Mouse (Mus musculus) CH12.LX (cell line): ENCODE results near the gene Zpr1.

Source experiments
- CHD2 ChIP-seq: IDR thresholded peaks from 2 replicates; pipeline ENCODE4 v1.6.1; 2011; ENCODE audit warnings: low read length, improper control_type of control experiment
- CTCF ChIP-seq, 2 experiments: IDR thresholded peaks in 1 of 2; conservative IDR thresholded peaks in 1 of 2; 2 replicates each; pipeline ENCODE4 v1.5.1; 2011 to 2012; ENCODE audit warnings: low read depth in 2 of 2, low read length in 2 of 2, improper control_type of control experiment in 1 of 2, inconsistent platforms in 1 of 2, mild to moderate bottlenecking in 1 of 2, moderate library complexity in 1 of 2
- EP300 ChIP-seq: IDR thresholded peaks from 2 replicates; pipeline ENCODE4 v1.6.1; 2011; ENCODE audit warnings: low read length, improper control_type of control experiment
- ETS1 ChIP-seq: conservative IDR thresholded peaks from 2 replicates; pipeline ENCODE4 v1.6.1; 2012; ENCODE audit warnings: low read depth, mild to moderate bottlenecking, inconsistent platforms, low read length, improper control_type of control experiment, moderate library complexity
- NRF1 ChIP-seq: IDR thresholded peaks from 2 replicates; pipeline ENCODE4 v1.6.1; 2014; ENCODE audit warnings: low read depth, mild to moderate bottlenecking, inconsistent platforms, low read length, improper control_type of control experiment, moderate library complexity
- POLR2A ChIP-seq: IDR thresholded peaks from 2 replicates; pipeline ENCODE4 v1.6.1; 2011; ENCODE audit warnings: low read depth, mild to moderate bottlenecking, improper control_type of control experiment, low read length
- POLR2AphosphoS2 ChIP-seq: IDR thresholded peaks from 2 replicates; pipeline ENCODE4 v1.6.1; 2011; ENCODE audit warnings: low read depth, low read length, improper control_type of control experiment
- SIN3A ChIP-seq: IDR thresholded peaks from 2 replicates; pipeline ENCODE4 v1.6.1; 2012; ENCODE audit warnings: low read length, improper control_type of control experiment, inconsistent platforms
- TCF12 ChIP-seq: IDR thresholded peaks from 2 replicates; pipeline ENCODE4 v1.6.1; 2014; ENCODE audit warnings: low read depth, mild to moderate bottlenecking, inconsistent platforms, low read length, improper control_type of control experiment
- UBTF ChIP-seq: IDR thresholded peaks from 2 replicates; pipeline ENCODE4 v1.6.1; 2012; ENCODE audit warnings: low read depth, mild to moderate bottlenecking, inconsistent platforms, low read length, improper control_type of control experiment, moderate library complexity

DNA sequence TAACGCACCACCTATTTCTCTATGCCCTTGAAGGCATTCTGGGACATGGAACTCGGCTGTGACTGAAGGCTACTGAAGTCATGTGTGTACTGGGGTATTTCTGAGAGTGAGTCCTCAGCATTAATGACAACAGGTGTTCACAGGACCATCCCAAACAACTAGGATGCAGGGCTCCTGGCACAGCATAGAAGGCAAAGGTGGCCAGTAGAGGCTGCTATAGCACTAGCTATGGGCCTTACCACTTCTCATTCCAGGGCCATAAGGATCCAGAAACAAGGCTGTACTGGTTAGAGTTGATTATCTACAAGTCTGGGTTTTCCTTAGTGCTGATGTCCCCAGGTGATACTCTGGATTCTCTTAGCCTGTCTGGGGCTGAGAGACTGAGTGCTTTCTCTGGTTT is 42.1 kb downstream of the Zpr1 start:
- TF ChIP-seq EP300: no peak
- TF ChIP-seq POLR2A: no peak
- no peak for TF ChIP-seq ETS1
- TF ChIP-seq CHD2: no peak
- peak in 1 of 2 experiments; percentile 37; a peak in 2 of 4 replicates for TF ChIP-seq CTCF (conservative IDR thresholded peaks at IDR 0.05 in 1 of 2, IDR thresholded peaks at IDR 0.05 in 1 of 2; ENCODE audit: low read depth in 2 of 2, low read length in 2 of 2)
- TF ChIP-seq POLR2AphosphoS2: no peak
- TF ChIP-seq TCF12: no peak
- no peak for TF ChIP-seq UBTF
- no peak for TF ChIP-seq NRF1
- TF ChIP-seq SIN3A: no peak
